Mouse (Mus musculus) intestine, postnatal 0 days (tissue): ENCODE results near the gene Gm6588. TPM values are rescaled to one million over a fixed set of nuclear protein-coding genes. Genes with fewer than 3 reads are reported as not detected.
"Not testable (repeated sequence)": the region's sequence is repeated elsewhere in the genome, so short reads cannot be mapped to it uniquely, and the experiment has no call there.

Experiments used
- ATAC-seq: fragments of 200-750 bp; cut with Nextera tagmentation; 2 replicates; pipeline ENCODE4 v1.8.0; 2017; ENCODE audit warnings: mild to moderate bottlenecking, moderate TSS enrichment, moderate library complexity
- H3K27ac ChIP-seq: fragments of 300-500 bp; sonication (generic); 2 replicates; pipeline ENCODE4 v1.5.1; 2014; ENCODE audit warnings: mild to moderate bottlenecking, low read depth, low read length, moderate library complexity
- H3K27me3 ChIP-seq: fragments of 300-500 bp; sonication (generic); replicated peaks from 2 replicates; pipeline ENCODE4 v1.6.1; 2014; ENCODE audit warnings: low read length, mixed read lengths; ENCODE audit not compliant: control insufficient read depth, insufficient read depth
- H3K36me3 ChIP-seq: fragments of 300-500 bp; sonication (generic); 2 replicates; pipeline ENCODE4 v1.6.1; 2014; ENCODE audit warnings: mild to moderate bottlenecking, moderate library complexity; ENCODE audit not compliant: control insufficient read depth, insufficient read depth
- H3K4me1 ChIP-seq: fragments of 300-500 bp; sonication (generic); replicated peaks from 2 replicates; pipeline ENCODE4 v1.6.1; 2014; ENCODE audit warnings: antibody characterized with exemption, low read length, mixed read lengths; ENCODE audit not compliant: control insufficient read depth, insufficient read depth
- H3K4me2 ChIP-seq: fragments of 300-500 bp; sonication (generic); replicated peaks from 2 replicates; pipeline ENCODE4 v1.6.1; 2014; ENCODE audit warnings: low read depth, mild to moderate bottlenecking, moderate library complexity
- H3K4me3 ChIP-seq: fragments of 300-500 bp; sonication (generic); 2 replicates; pipeline ENCODE4 v1.5.1; 2014; ENCODE audit warnings: low read depth, low read length
- H3K9ac ChIP-seq: fragments of 300-500 bp; sonication (generic); 2 replicates; pipeline ENCODE4 v1.6.1; 2014; ENCODE audit warnings: mild to moderate bottlenecking, low read depth, low read length
- H3K9me3 ChIP-seq: fragments of 300-500 bp; sonication (generic); 2 replicates; pipeline ENCODE4 v1.6.1; 2016; ENCODE audit warnings: mixed run types; ENCODE audit not compliant: control insufficient read depth
- CTCF ChIP-seq: sonication (generic); IDR thresholded peaks from 2 replicates; pipeline ENCODE4 v1.5.1; 2016; ENCODE audit warnings: low read depth, mild to moderate bottlenecking, control low read depth, antibody characterized with exemption, moderate library complexity
- WGBS: fragments of 180-500 bp; shearing (Covaris S2); extraction: QIAGEN DNeasy Blood & Tissue Kit; methylation state at CpG from one replicate; pipeline ENCODE4 v1.1.7; 2014; 5-methylcytosine and 5-hydroxymethylcytosine counted together
- polyA plus RNA-seq: library from polyadenylated mRNA; unstranded; fragments of >200 nt; fragmentation: Nextera tagmentation; extraction: Ambion mirVana; gene quantifications from 2 replicates; pipeline ENCODE4 v1.2.1, GENCODE M21; 2015

The Gm6588 gene
- polyA plus RNA-seq = not detected in 2 replicates

DNA sequence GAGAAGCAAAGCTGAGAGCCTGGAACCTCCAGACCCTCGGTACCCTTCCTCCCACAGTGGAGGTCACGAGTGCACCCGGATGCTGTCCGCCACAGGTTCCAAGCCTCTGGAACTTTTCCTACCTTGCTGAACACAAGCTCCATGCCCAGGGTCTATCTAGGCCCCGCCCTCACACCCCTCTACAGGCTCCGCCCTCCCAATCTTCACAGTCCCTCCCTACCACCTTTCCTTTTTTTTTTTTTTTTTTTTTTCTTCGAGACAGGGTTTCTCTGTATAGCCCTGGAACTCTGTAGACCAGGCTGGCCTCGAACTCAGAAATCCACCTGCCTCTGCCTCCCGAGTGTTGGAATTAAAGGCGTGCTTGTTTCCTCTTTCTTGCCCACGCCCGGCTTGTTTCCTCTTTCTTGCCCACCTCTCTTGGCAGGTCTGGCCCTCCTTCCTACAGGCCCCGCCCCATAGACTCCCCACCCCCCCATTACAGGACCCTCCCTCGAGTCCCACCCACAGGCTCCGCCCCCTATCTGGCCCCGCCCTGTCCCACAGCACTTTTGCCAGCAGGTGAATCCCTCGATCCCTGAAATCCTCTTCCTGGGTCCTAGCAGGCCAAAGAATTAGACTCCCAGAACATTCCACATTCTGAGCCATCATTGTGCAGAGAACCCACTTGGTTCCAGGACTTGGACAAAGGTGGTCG lies at the start of gene Gm6588:
Gm6588 (plus strand) TSS at position 680 of the 694 bp plus-strand sequence.
- no peaks in the 10 kb centered on the region for H3K36me3 ChIP-seq
- no peak for ATAC-seq
- no peak within 1 kb of the TSS for H3K9ac ChIP-seq
- no peak for TF ChIP-seq CTCF
- WGBS = 62% methylated on average over 18 of the region's 18 CpGs
- no peaks in the 10 kb centered on the region for H3K9me3 ChIP-seq
- H3K4me1 ChIP-seq = no peaks in the 10 kb centered on the region
- no peak within 1 kb of the TSS for H3K27ac ChIP-seq
- no peak within 1 kb of the TSS for H3K4me2 ChIP-seq
- no peaks in the 10 kb centered on the region for H3K27me3 ChIP-seq
- H3K4me3 ChIP-seq = no peak within 1 kb of the TSS

GRCm38 (mm10) chr5:112402437-112402836 lies 46.8 kb upstream of the Gm6588 start:
- H3K4me1 ChIP-seq = no peaks in the 10 kb centered on the region
- no peaks in the 10 kb centered on the region for H3K27me3 ChIP-seq
- H3K27ac ChIP-seq = no peak overlapping the region
- H3K36me3 ChIP-seq = no peaks in the 10 kb centered on the region
- WGBS = 47% methylated on average over 3 of the region's 3 CpGs
- no peak for TF ChIP-seq CTCF
- no peak for ATAC-seq
- no peak overlapping the region for H3K4me2 ChIP-seq
- no peaks in the 10 kb centered on the region for H3K9me3 ChIP-seq
- no peak overlapping the region for H3K9ac ChIP-seq
- no peak overlapping the region for H3K4me3 ChIP-seq

GRCm38 (mm10) chr5:112406017-112406416 lies 43.2 kb upstream of the Gm6588 start:
- Histone ChIP-seq H3K9ac (no peak overlapping the region), H3K4me1 (no peaks in the 10 kb centered on the region), H3K9me3 (no peaks in the 10 kb centered on the region), H3K36me3 (no peaks in the 10 kb centered on the region), H3K27ac (no peak overlapping the region), H3K27me3 (no peaks in the 10 kb centered on the region), H3K4me3 (no peak overlapping the region), H3K4me2 (no peak overlapping the region)
- no peak for TF ChIP-seq CTCF
- ATAC-seq = no peak
- WGBS = 44% methylated on average over 3 of the region's 3 CpGs

DNA sequence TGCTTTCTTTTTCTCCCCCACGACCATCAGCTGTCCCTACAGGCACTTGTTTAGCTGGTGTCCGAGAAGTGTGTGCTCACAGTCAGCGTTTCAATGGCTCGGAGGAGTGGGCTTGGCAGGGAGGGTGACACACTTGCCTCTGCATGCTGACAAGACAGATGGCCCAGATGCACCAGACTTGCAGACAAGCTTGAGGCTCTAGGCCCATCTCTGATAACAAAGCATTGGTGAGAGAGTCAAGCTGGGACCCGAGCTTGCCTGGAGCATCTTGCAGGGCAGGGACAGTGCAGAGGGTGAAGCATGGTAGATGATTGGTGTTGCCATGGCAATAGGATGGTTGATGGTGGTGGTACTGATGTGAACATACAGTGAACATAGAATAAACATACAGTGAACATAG lies 40.0 kb upstream of the Gm6588 start:
- Histone ChIP-seq H3K4me2 (no peak overlapping the region), H3K9me3 (no peaks in the 10 kb centered on the region), H3K27ac (no peak overlapping the region), H3K27me3 (peaks cover 8% of the 10 kb centered on the region), H3K36me3 (no peaks in the 10 kb centered on the region), H3K4me1 (no peaks in the 10 kb centered on the region), H3K4me3 (no peak overlapping the region), H3K9ac (no peak overlapping the region)
- WGBS = 64% methylated on average over 5 of the region's 5 CpGs
- TF ChIP-seq CTCF = no peak
- ATAC-seq = no peak

GRCm38 (mm10) chr5:112411072-112411471 lies 38.2 kb upstream of the Gm6588 start:
- 43% methylated on average over 11 of the region's 11 CpGs for WGBS
- TF ChIP-seq CTCF = no peak
- no peak for ATAC-seq
- Histone ChIP-seq H3K9me3 (no peaks in the 10 kb centered on the region), H3K36me3 (no peaks in the 10 kb centered on the region), H3K4me2 (no peak overlapping the region), H3K9ac (no peak overlapping the region), H3K4me3 (no peak overlapping the region), H3K4me1 (no peaks in the 10 kb centered on the region), H3K27me3 (peaks cover 8% of the 10 kb centered on the region), H3K27ac (no peak overlapping the region)

DNA sequence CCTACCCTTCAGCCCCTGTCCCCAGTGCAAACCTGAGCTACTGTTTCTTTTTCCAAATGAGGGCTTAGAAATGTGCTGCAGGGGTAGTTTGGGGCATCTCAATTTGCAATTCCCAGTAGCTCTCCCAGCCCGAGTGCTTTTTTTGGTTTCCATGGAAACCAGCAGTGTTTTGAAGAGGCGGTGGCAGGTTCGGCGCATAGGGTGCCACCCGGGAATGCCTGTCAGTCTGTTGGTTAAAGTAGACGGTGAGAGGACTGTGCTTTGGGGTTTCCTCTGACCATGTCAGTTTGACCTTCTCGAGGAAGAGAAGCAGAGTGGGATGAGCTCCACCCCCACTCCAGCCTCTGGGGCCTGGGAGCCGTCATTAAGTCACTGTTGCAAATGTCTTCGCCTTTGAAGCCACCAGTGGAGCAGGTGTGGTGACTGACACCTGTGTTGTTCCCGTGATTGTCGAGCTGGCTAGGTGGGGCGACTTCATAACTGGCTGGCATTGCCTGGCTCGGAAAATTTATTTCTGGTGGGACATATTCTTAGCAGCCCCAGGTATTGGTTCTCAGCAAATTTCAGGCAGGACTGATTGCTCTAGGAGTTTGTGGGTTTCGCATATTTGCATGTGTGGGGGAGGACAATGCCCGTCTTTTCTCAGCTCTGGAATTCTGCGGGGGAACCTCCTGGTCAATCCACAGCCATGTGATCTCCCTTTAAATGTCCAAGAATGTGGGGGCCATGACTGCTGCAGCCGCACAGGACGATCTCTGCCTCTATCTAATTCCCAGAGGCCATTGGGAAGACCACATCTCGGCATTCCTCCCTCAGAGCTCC lies 37.5 kb upstream of the Gm6588 start:
- Histone ChIP-seq H3K9me3 (no peaks in the 10 kb centered on the region), H3K4me1 (no peaks in the 10 kb centered on the region), H3K27ac (no peak overlapping the region), H3K4me3 (no peak overlapping the region), H3K27me3 (peaks cover 8% of the 10 kb centered on the region), H3K36me3 (no peaks in the 10 kb centered on the region), H3K4me2 (no peak overlapping the region), H3K9ac (no peak overlapping the region)
- no peak for ATAC-seq
- 14% methylated on average over 19 of the region's 19 CpGs for WGBS
- TF ChIP-seq CTCF = no peak

DNA sequence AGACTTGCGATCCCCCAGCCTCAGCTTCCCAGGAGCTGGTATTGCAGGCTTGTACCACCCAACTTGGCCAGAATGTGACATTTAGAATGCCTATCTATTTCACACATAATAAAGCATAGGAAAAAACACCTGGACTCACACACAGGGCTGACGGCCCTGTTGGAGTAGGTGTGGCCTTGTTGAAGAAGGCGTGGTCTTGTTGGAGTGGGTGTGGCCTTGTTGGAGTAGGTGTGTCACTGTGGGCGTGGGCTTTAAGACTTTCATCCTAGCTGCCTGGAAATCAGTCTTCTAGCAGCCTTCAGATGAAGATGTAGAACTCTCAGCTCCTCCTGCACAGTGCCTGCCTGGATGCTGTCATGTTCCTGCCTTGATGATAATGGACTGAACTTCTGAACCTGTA lies 36.4 kb upstream of the Gm6588 start:
- H3K36me3 ChIP-seq, ATAC-seq, H3K4me1 ChIP-seq, H3K9ac ChIP-seq, H3K4me2 ChIP-seq, H3K4me3 ChIP-seq, H3K27ac ChIP-seq, H3K27me3 ChIP-seq, H3K9me3 ChIP-seq: not testable (repeated sequence)
- 74% methylated on average over 4 of the region's 4 CpGs for WGBS
